Comparison of ENCODE assay signal across 8 mouse cellular contexts in the genomic region with DNA sequence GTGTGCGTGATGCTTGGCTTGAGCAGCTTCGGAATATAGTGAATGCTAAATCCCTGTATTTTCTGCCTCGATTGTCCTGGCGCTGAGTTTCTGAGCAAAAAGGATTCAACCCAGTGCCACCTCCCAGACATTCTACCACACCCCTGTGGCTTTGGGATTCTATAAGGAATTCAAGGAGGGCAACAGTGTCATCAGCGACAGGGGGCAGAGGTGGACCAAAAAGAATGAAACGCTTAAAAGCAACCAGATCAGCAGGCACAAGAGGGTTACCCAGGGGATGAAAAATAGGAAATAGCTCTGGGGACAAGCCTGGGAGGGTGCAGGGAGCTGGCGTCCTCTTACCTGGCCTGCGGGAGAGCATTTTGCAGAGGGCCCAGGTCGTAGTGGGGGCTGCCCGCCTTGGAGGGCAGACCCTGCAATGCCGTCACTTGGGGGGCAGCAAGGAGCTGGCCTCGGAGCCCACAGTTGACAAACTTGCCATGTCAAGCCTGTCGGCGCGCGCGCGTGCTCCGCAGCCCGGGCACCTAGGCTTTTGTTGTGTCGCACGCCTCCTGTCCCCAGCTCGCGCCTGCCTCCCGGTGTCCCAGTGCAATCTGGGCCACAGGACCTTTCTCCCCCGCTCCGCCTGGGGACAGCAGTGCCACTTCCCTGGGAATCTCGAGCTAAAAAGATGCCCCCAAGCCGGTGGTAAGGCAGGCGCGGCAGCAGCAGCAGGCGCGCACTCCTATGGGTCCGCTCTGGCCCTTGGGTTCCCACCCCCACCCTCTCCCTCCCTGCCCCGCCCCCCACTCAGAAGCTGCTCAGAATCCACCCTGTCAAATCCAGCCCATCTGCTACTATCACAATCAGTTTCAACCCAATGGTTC.
DNase-seq lines count a peak whose midpoint lies in the region; ATAC-seq lines count a peak whose summit lies in the region.

No protein-coding gene starts in this region.

- H3K36me3 ChIP-seq in heart, embryonic 16.5 days (ENCODE audit: control insufficient read depth, insufficient read depth): no peaks in the 10 kb centered on the region
- H3K36me3 ChIP-seq in limb, embryonic 12.5 days: no peaks in the 10 kb centered on the region
- H3K36me3 ChIP-seq in midbrain, embryonic 16.5 days (ENCODE audit: control insufficient read depth, insufficient read depth, low read length): no peaks in the 10 kb centered on the region

- 8% methylated on average over 35 of the region's 35 CpGs for WGBS in heart, embryonic 16.5 days
- WGBS in limb, embryonic 12.5 days: 6% methylated on average over 35 of the region's 35 CpGs
- 4% methylated on average over 33 of the region's 35 CpGs for WGBS in midbrain, embryonic 16.5 days

- no peaks in the 10 kb centered on the region for H3K4me1 ChIP-seq in heart, embryonic 16.5 days (ENCODE audit: control insufficient read depth, insufficient read depth, low read length)
- peaks cover 11% of the 10 kb centered on the region; the same call in 1 of the 2 replicates for H3K4me1 ChIP-seq in limb, embryonic 12.5 days (replicated peaks)
- H3K4me1 ChIP-seq in midbrain, embryonic 16.5 days (ENCODE audit: control insufficient read depth, insufficient read depth, low read length): peaks cover 27% of the 10 kb centered on the region

- H3K27ac ChIP-seq in heart, embryonic 16.5 days (ENCODE audit: low read length): no peak overlapping the region
- H3K27ac ChIP-seq in limb, embryonic 12.5 days: no peak overlapping the region
- peak overlapping the region; percentile 71 for H3K27ac ChIP-seq in midbrain, embryonic 16.5 days (ENCODE audit: low read length)

- H3K4me3 ChIP-seq in heart, embryonic 16.5 days (ENCODE audit: low read length): peak overlapping the region; percentile 44
- peak overlapping the region; percentile 52 for H3K4me3 ChIP-seq in limb, embryonic 12.5 days (replicated peaks)
- H3K4me3 ChIP-seq in midbrain, embryonic 16.5 days (ENCODE audit: low read depth, low read length): peak overlapping the region; percentile 54

- H3K9me3 ChIP-seq in heart, embryonic 16.5 days (replicated peaks; ENCODE audit: control insufficient read depth, low read length): no peaks in the 10 kb centered on the region
- no peaks in the 10 kb centered on the region for H3K9me3 ChIP-seq in limb, embryonic 12.5 days
- H3K9me3 ChIP-seq in midbrain, embryonic 16.5 days (replicated peaks; ENCODE audit: control insufficient read depth, low read length, poor library complexity, severe bottlenecking): no peaks in the 10 kb centered on the region

- peak overlapping the region; percentile 79 for H3K4me2 ChIP-seq in heart, embryonic 16.5 days (ENCODE audit: low read depth, low read length)
- peak overlapping the region; percentile 83 for H3K4me2 ChIP-seq in limb, embryonic 12.5 days
- peak overlapping the region; percentile 82 for H3K4me2 ChIP-seq in midbrain, embryonic 16.5 days (ENCODE audit: low read length)

- ATAC-seq in heart, embryonic 16.5 days (replicated peaks; ENCODE audit: extremely low read depth, insufficient read depth, low FRiP score): peak; percentile 60
- ATAC-seq in limb, embryonic 12.5 days (ENCODE audit: insufficient number of reproducible peaks, insufficient read depth, low FRiP score, low TSS enrichment, low read depth): peak; percentile 72
- peak; percentile 81 for ATAC-seq in midbrain, embryonic 16.5 days

- peak; percentile 43 to 45 for DNase-seq in right cerebral cortex, postnatal 10 days (ENCODE audit: low spot score in 2 of 2)
- no peak for DNase-seq in right cerebral cortex, postnatal 36 days (ENCODE audit: low spot score in 2 of 2)
- peak; percentile 70 for DNase-seq in embryo, embryonic 11 days
- DNase-seq in spleen, postnatal 4 days (ENCODE audit: low spot score in 2 of 2): no peak
- no peak for DNase-seq in ovary, postnatal 14 days (ENCODE audit: low spot score)

- H3K9ac ChIP-seq in heart, embryonic 16.5 days (ENCODE audit: low read length): peak overlapping the region; percentile 31
- peak overlapping the region; percentile 66 for H3K9ac ChIP-seq in limb, embryonic 12.5 days (replicated peaks)
- peak overlapping the region; percentile 71 for H3K9ac ChIP-seq in midbrain, embryonic 16.5 days (ENCODE audit: low read depth, low read length)

- H3K27me3 ChIP-seq in heart, embryonic 16.5 days (ENCODE audit: control insufficient read depth, insufficient read depth, low read length): no peaks in the 10 kb centered on the region
- H3K27me3 ChIP-seq in limb, embryonic 12.5 days: 0 out of 2 replicates have a peak, but pooled peaks cover 4% of the 10 kb centered on the region
- H3K27me3 ChIP-seq in midbrain, embryonic 16.5 days (ENCODE audit: control insufficient read depth, insufficient read depth, low read depth, low read length): no peaks in the 10 kb centered on the region; the same call in 1 of the 2 replicates

Comparison
In these comparisons a context has a peak if more than half of its experiments do, and no peak if none do; other contexts are left out.
1. DNase-seq: peak in right cerebral cortex, postnatal 10 days (2 of 2) and embryo, embryonic 11 days (single experiment); none in right cerebral cortex, postnatal 36 days (0 of 2), spleen, postnatal 4 days (0 of 2) and ovary, postnatal 14 days (single experiment).
2. Peak in every context shown above with its lines, with median percentiles within 50 percentile points of each other: ATAC-seq, H3K4me2 ChIP-seq, H3K4me3 ChIP-seq and H3K9ac ChIP-seq.